Mouse (Mus musculus) MEL (cell line): ENCODE results near the gene Myo1a. TPM values are rescaled to one million over a fixed set of nuclear protein-coding genes. Genes with fewer than 3 reads are reported as not detected.

ENCODE experiments used
- DNase-seq: peaks from one replicate; pipeline ENCODE4 v3.0.0; 2011; ENCODE audit warnings: low read depth, low spot score
- H3K27ac ChIP-seq: 2 replicates; pipeline ENCODE4 v1.5.1; 2012; ENCODE audit warnings: low read depth, mild to moderate bottlenecking, control low read depth, low read length, moderate library complexity; ENCODE audit not compliant: control insufficient read depth
- H3K27me3 ChIP-seq, 2 experiments: fragments of 150-350 bp in 1 of 2; sonication (generic) in 1 of 2; 2 replicates each; pipeline ENCODE4 v1.6.1; 2012; ENCODE audit warnings: low read length in 2 of 2, mild to moderate bottlenecking in 2 of 2, improper control_type of control experiment in 1 of 2, moderate library complexity in 1 of 2; ENCODE audit not compliant: insufficient read depth in 2 of 2, control insufficient read depth in 1 of 2
- H3K36me3 ChIP-seq, 2 experiments: 2 replicates each; pipeline ENCODE4 v1.6.1; 2012 to 2014; ENCODE audit warnings: low read length in 2 of 2, improper control_type of control experiment in 1 of 2, inconsistent platforms in 1 of 2, mild to moderate bottlenecking in 1 of 2; ENCODE audit not compliant: insufficient read depth in 2 of 2, control insufficient read depth in 1 of 2
- H3K4me1 ChIP-seq, 2 experiments: fragments of 150-350 bp in 1 of 2; sonication (generic) in 1 of 2; 2 replicates each; pipeline ENCODE4 v1.6.1; 2012; ENCODE audit warnings: low read length in 2 of 2, improper control_type of control experiment in 1 of 2, mild to moderate bottlenecking in 1 of 2; ENCODE audit not compliant: insufficient read depth in 2 of 2, control insufficient read depth in 1 of 2
- H3K4me3 ChIP-seq, 2 experiments: fragments of 150-350 bp in 1 of 2; sonication (generic) in 1 of 2; 2 replicates each; pipeline ENCODE4 v1.5.1; 2012; ENCODE audit warnings: low read depth in 2 of 2, low read length in 2 of 2, mild to moderate bottlenecking in 2 of 2, moderate library complexity in 2 of 2, control low read depth in 1 of 2, improper control_type of control experiment in 1 of 2; ENCODE audit not compliant: control insufficient read depth in 1 of 2, insufficient read depth in 1 of 2
- H3K79me2 ChIP-seq: 2 replicates; pipeline ENCODE4 v1.6.1; 2012; ENCODE audit warnings: mild to moderate bottlenecking, low read length, moderate library complexity; ENCODE audit not compliant: control insufficient read depth, poor library complexity, insufficient read depth
- H3K9ac ChIP-seq: 2 replicates; pipeline ENCODE4 v1.6.1; 2012; ENCODE audit warnings: low read depth, mild to moderate bottlenecking, control low read depth, low read length, moderate library complexity; ENCODE audit not compliant: control insufficient read depth, poor library complexity, severe bottlenecking
- H3K9me3 ChIP-seq: fragments of 150-350 bp; sonication (generic); replicated peaks from 2 replicates; pipeline ENCODE4 v1.6.1; 2012; ENCODE audit warnings: mild to moderate bottlenecking, low read length, improper control_type of control experiment, moderate library complexity; ENCODE audit not compliant: insufficient read depth
- BHLHE40 ChIP-seq: IDR thresholded peaks from 2 replicates; pipeline ENCODE4 v1.6.1; 2012; ENCODE audit warnings: low read depth, mild to moderate bottlenecking, inconsistent platforms, low read length, improper control_type of control experiment, borderline replicate concordance
- CHD1 ChIP-seq: IDR thresholded peaks from 2 replicates; pipeline ENCODE4 v1.6.1; 2012; ENCODE audit warnings: low read depth, mild to moderate bottlenecking, inconsistent platforms, low read length, improper control_type of control experiment
- CHD2 ChIP-seq: IDR thresholded peaks from 2 replicates; pipeline ENCODE4 v1.6.1; 2011; ENCODE audit warnings: low read length, improper control_type of control experiment
- E2F4 ChIP-seq: IDR thresholded peaks from 2 replicates; pipeline ENCODE4 v1.6.1; 2011; ENCODE audit warnings: low read depth, low read length, improper control_type of control experiment, borderline replicate concordance
- EP300 ChIP-seq, 2 experiments: IDR thresholded peaks; 2 replicates each; pipeline ENCODE4 v1.6.1; 2011; ENCODE audit warnings: improper control_type of control experiment in 2 of 2, low read length in 2 of 2, low read depth in 1 of 2, mild to moderate bottlenecking in 1 of 2
- GABPA ChIP-seq: IDR thresholded peaks from 2 replicates; pipeline ENCODE4 v1.6.1; 2012; ENCODE audit warnings: low read depth, mild to moderate bottlenecking, inconsistent platforms, low read length, improper control_type of control experiment, moderate library complexity
- KAT2A ChIP-seq: conservative IDR thresholded peaks from 2 replicates; pipeline ENCODE4 v1.6.1; 2012; ENCODE audit warnings: low read depth, low read length, improper control_type of control experiment, inconsistent platforms
- MAX ChIP-seq: IDR thresholded peaks from 2 replicates; pipeline ENCODE4 v1.6.1; 2011; ENCODE audit warnings: low read length, improper control_type of control experiment
- MAZ ChIP-seq: IDR thresholded peaks from 2 replicates; pipeline ENCODE4 v1.6.1; 2012; ENCODE audit warnings: low read depth, mild to moderate bottlenecking, inconsistent platforms, low read length, improper control_type of control experiment
- MYC ChIP-seq: IDR thresholded peaks from 2 replicates; pipeline ENCODE4 v1.6.1; 2011; ENCODE audit warnings: low read depth, mild to moderate bottlenecking, low read length, improper control_type of control experiment, moderate library complexity
- NELFE ChIP-seq: IDR thresholded peaks from 2 replicates; pipeline ENCODE4 v1.6.1; 2011; ENCODE audit warnings: low read depth, low read length, improper control_type of control experiment
- POLR2AphosphoS2 ChIP-seq: IDR thresholded peaks from 2 replicates; pipeline ENCODE4 v1.6.1; 2011; ENCODE audit warnings: low read length, improper control_type of control experiment
- POLR2AphosphoS5 ChIP-seq: IDR thresholded peaks from 2 replicates; pipeline ENCODE4 v1.6.1; 2012; ENCODE audit warnings: low read depth, borderline replicate concordance, mild to moderate bottlenecking, inconsistent platforms, low read length, moderate library complexity, mixed read lengths
- RAD21 ChIP-seq: IDR thresholded peaks from 2 replicates; pipeline ENCODE4 v1.6.1; 2011; ENCODE audit warnings: mild to moderate bottlenecking, low read depth, low read length, improper control_type of control experiment
- RCOR1 ChIP-seq: IDR thresholded peaks from 2 replicates; pipeline ENCODE4 v1.6.1; 2012; ENCODE audit warnings: low read depth, mild to moderate bottlenecking, inconsistent platforms, low read length, improper control_type of control experiment
- SIN3A ChIP-seq: IDR thresholded peaks from 2 replicates; pipeline ENCODE4 v1.6.1; 2012; ENCODE audit warnings: low read length, improper control_type of control experiment, inconsistent platforms
- SMC3 ChIP-seq: IDR thresholded peaks from 2 replicates; pipeline ENCODE4 v1.6.1; 2011; ENCODE audit warnings: low read depth, low read length, improper control_type of control experiment
- TAL1 ChIP-seq: IDR thresholded peaks from 2 replicates; pipeline ENCODE4 v1.6.1; 2012; ENCODE audit warnings: mild to moderate bottlenecking, inconsistent platforms, low read length, moderate library complexity, mixed read lengths
- TCF12 ChIP-seq: IDR thresholded peaks from 2 replicates; pipeline ENCODE4 v1.6.1; 2014; ENCODE audit warnings: low read depth, mild to moderate bottlenecking, inconsistent platforms, low read length, improper control_type of control experiment, moderate library complexity
- UBTF ChIP-seq: IDR thresholded peaks from 2 replicates; pipeline ENCODE4 v1.6.1; 2012; ENCODE audit warnings: low read depth, mild to moderate bottlenecking, inconsistent platforms, low read length, improper control_type of control experiment, moderate library complexity, borderline replicate concordance; ENCODE audit not compliant: insufficient read depth
- USF1 ChIP-seq: IDR thresholded peaks from 2 replicates; pipeline ENCODE4 v1.6.1; 2014; ENCODE audit warnings: low read depth, mild to moderate bottlenecking, inconsistent platforms, low read length, improper control_type of control experiment, moderate library complexity
- USF2 ChIP-seq, 2 experiments: IDR thresholded peaks; 2 replicates each; pipeline ENCODE4 v1.6.1; 2011 to 2012; ENCODE audit warnings: improper control_type of control experiment in 2 of 2, low read length in 2 of 2, borderline replicate concordance in 1 of 2, inconsistent platforms in 1 of 2, low read depth in 1 of 2, mild to moderate bottlenecking in 1 of 2; ENCODE audit not compliant: insufficient read depth in 1 of 2
- ZC3H11A ChIP-seq: IDR thresholded peaks from 2 replicates; pipeline ENCODE4 v1.6.1; 2012; ENCODE audit warnings: low read depth, mild to moderate bottlenecking, inconsistent platforms, low read length, improper control_type of control experiment
- ZMIZ1 ChIP-seq: IDR thresholded peaks from 2 replicates; pipeline ENCODE4 v1.6.1; 2012; ENCODE audit warnings: low read depth, mild to moderate bottlenecking, inconsistent platforms, low read length, improper control_type of control experiment, moderate library complexity
- ZNF384 ChIP-seq: IDR thresholded peaks from 2 replicates; pipeline ENCODE4 v1.6.1; 2012; ENCODE audit warnings: low read depth, mild to moderate bottlenecking, inconsistent platforms, low read length, improper control_type of control experiment
- polyA plus RNA-seq, 2 experiments: library from polyadenylated mRNA; stranded (reverse) in 1 of 2; unstranded in 1 of 2; fragments of >175 nt in 1 of 2; fragments of >200 nt in 1 of 2; gene quantifications; 2 replicates each; pipeline versions ENCODE4 v1.2.1 to v1.2.4; 2012; ENCODE audit warnings: low replicate concordance in 2 of 2, low read depth in 1 of 2; ENCODE audit not compliant: insufficient read length in 2 of 2, insufficient read depth in 1 of 2, missing spikeins in 1 of 2
- total RNA-seq: library from RNA; depleted of rRNA; stranded (reverse); fragments of 300-350 nt; gene quantifications from 2 replicates; pipeline ENCODE4 v1.2.3, GENCODE M21; 2012

Gene Myo1a
- total and polyA plus RNA-seq, 3 experiments, result 0.08 to 0.33 TPM; not detected in 1

DNA sequence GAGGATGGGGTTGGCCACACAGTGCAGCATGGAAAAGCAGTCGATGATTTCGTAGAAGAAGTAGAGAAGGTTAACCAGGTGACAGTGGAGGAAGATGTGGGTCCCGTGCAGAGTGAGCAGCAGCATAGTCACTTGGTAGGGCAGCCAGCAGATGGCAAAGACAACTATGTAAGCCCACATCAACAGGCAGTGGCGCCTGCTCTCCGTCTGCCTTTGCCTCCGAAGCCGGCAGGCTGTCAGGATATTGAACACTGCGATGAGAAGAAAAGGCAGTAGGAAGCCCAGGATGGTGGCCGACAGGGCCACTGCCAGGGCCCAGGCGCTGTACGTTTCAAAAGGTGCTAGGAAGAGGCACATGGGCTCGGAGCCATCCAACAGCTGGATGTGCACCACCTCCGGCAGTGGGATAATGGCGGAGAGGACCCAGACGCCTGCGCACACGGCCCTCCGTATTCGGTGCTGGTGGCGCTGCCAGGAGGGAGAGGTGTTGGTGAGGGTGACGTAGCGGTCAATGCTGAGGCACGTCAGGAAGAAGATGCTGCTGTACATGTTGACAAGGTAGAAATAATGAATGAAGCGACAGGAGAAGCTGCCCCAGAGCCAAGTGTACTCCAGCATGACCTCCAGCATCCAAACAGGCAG is 45.3 kb downstream of the Myo1a start:
- DNase-seq, result no peak
- H3K79me2 ChIP-seq, result no peaks in the 10 kb centered on the region
- no peaks in the 10 kb centered on the region for H3K9me3 ChIP-seq
- no peak overlapping the region for H3K9ac ChIP-seq
- peaks cover 5 to 17% of the 10 kb centered on the region in 2 experiments; a peak in 3 of 4 replicates for H3K4me1 ChIP-seq
- no peak overlapping the region for H3K27ac ChIP-seq
- H3K27me3 ChIP-seq, result no peaks in the 10 kb centered on the region
- H3K36me3 ChIP-seq, result peaks cover 0 to 16% of the 10 kb centered on the region in 2 experiments; a peak in 2 of 4 replicates
- H3K4me3 ChIP-seq, result no peak overlapping the region
- TF ChIP-seq EP300 (IDR thresholded peaks at IDR 0.05; ENCODE audit: low read depth in 1 of 2, low read length in 2 of 2), result no peak
- TF ChIP-seq KAT2A, result no peak
- TF ChIP-seq CHD1, result no peak
- TF ChIP-seq POLR2AphosphoS2, result no peak
- TF ChIP-seq BHLHE40, result no peak
- no peak for TF ChIP-seq RCOR1
- TF ChIP-seq RAD21, result no peak
- TF ChIP-seq USF1, result no peak
- TF ChIP-seq ZMIZ1, result no peak
- TF ChIP-seq SMC3, result no peak
- no peak for TF ChIP-seq USF2 (IDR thresholded peaks at IDR 0.05; ENCODE audit: borderline replicate concordance in 1 of 2, insufficient read depth in 1 of 2, low read depth in 1 of 2, low read length in 2 of 2)
- no peak for TF ChIP-seq E2F4
- TF ChIP-seq, all 39 proteins: peak for 0

DNA sequence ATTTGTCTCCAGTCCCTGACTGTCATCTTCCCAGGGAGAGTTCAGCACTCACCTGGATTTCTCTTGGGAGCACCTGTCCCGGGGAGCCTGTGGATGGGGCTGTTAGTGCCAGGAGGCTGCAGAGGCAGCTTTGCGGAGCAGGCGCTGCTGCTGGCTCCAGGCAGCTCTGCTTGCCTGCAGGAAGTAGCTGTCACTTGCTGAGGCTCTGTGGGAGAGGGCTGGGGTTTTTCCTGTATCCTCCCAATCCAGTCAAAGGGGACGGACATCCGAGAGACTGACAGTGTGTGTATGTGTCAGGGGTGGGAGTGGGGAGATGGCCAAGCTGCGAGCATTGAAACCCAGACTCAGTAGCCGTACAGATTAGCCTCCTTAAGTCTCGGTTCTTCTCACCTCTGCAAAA is 46.6 kb downstream of the Myo1a start, which contains the start of gene Gpr182:
TSS of gene Gpr182 (minus strand) at position 185 of the 400 bp plus-strand sequence.
- TF ChIP-seq ZNF384 (no peak), TCF12 (no peak), SIN3A (no peak), CHD1 (no peak), NELFE (no peak), POLR2AphosphoS5 (no peak), CHD2 (no peak), GABPA (no peak), MAZ (no peak), UBTF (no peak), TAL1 (no peak), RAD21 (no peak), ZC3H11A (no peak), MYC (no peak), POLR2AphosphoS2 (no peak), SMC3 (no peak), MAX (no peak), USF1 (no peak), ZMIZ1 (no peak)
- Histone ChIP-seq H3K4me3 (no peak within 1 kb of the TSS), H3K4me1 (peaks cover 0 to 23% of the 10 kb centered on the region in 2 experiments; a peak in 2 of 4 replicates), H3K9me3 (no peaks in the 10 kb centered on the region), H3K27me3 (no peaks in the 10 kb centered on the region), H3K27ac (no peak within 1 kb of the TSS), H3K79me2 (no peaks in the 10 kb centered on the region), H3K36me3 (peaks cover 0 to 16% of the 10 kb centered on the region in 2 experiments; a peak in 2 of 4 replicates), H3K9ac (no peak within 1 kb of the TSS)
- no peak for DNase-seq
